Mouse (Mus musculus): Measurements from ENCODE around the gene Sdf2l1.

GRCm38 (mm10) chr16:17179706-17180105 is 47.5 kb upstream of the Sdf2l1 start:
- no peak for TF ChIP-seq POLR2A (IDR thresholded peaks at IDR 0.05; ENCODE audit: borderline replicate concordance, insufficient read depth, low read length)
- TF ChIP-seq CTCF (IDR thresholded peaks at IDR 0.05; ENCODE audit: borderline replicate concordance, insufficient read depth, low read depth, low read length), result no peak

Data from cerebellum, adult 2 months (tissue).